Mouse (Mus musculus): Measurements from ENCODE around the gene Zscan4b. TPM values are rescaled to one million over a fixed set of nuclear protein-coding genes. Genes with fewer than 3 reads are reported as not detected.
"Not testable (repeated sequence)": the region's sequence is repeated elsewhere in the genome, so short reads cannot be mapped to it uniquely, and the experiment has no call there.

Zscan4b gene
- not detected for total RNA-seq (2022)

DNA sequence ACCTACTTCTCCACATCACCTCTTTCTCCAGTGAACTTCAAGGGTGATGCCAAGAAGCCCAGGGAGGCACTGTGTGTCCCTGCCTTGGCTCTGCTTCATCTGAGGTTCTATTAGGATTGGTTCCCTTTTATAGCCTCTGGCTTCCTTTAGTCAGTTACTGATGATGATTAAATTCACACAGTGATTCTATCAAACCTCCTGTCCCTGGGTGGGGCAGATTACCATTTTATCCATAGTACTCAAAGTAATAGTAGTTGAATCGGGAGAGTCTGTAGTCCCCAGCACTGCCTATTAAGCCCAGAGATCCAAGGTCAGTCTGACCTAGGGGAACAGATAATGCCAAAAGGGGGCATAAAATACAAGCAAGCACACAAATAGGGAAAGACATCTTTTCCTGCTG is at the start of gene Zscan4b:
TSS of gene Zscan4b (minus strand) at position 101 of the 400 bp plus-strand sequence.
- not testable (repeated sequence) for DNase-seq (ENCODE audit: low spot score)

Other genes starting within 250 kb of the Zscan4b start
- not detected for gene Nlrp4b, start 217.3 kb downstream of the Zscan4b start, total RNA-seq (2022)
- gene Vmn1r71, start 150.7 kb downstream of the Zscan4b start, total RNA-seq (2022), result not detected
- not detected for gene Zscan4c, start 100.7 kb upstream of the Zscan4b start, total RNA-seq (2022)
- gene Zscan4-ps1, start 164.6 kb upstream of the Zscan4b start, total RNA-seq (2022), result not detected

Measured in heart, adult 8-10 months (tissue).